Mouse (Mus musculus): Measurements from ENCODE around the gene Ptprn2.

GRCm38 (mm10) chr12:116948151-116948928 is 462.8 kb downstream of the Ptprn2 start:
- TF ChIP-seq CTCF (IDR thresholded peaks at IDR 0.05; ENCODE audit: borderline replicate concordance, insufficient read depth, low read depth, low read length) = no peak
- no peak for TF ChIP-seq POLR2A (IDR thresholded peaks at IDR 0.05; ENCODE audit: borderline replicate concordance, insufficient read depth, low read length)
